Mouse (Mus musculus) small intestine, adult 2 months (tissue): ENCODE measurements at regions not wholly inside any gene's neighbourhood (a gene's known extent, or its start where the extent isn't known, plus 50 kb on each side); places are given as distances from the start of the nearest gene placed in this dataset.

Experiments
- CTCF ChIP-seq: fragments of 200-500 bp; IDR thresholded peaks from 2 replicates; pipeline ENCODE4 v1.5.1; 2012; ENCODE audit warnings: low read depth, mild to moderate bottlenecking, control low read depth, inconsistent platforms, low read length, moderate library complexity, mixed read lengths; ENCODE audit not compliant: insufficient replicate concordance, insufficient read length; ENCODE audit errors: extremely low read depth
- POLR2A ChIP-seq: fragments of 200-500 bp; IDR thresholded peaks from 2 replicates; pipeline ENCODE4 v1.6.1; 2012; ENCODE audit warnings: low read depth, mild to moderate bottlenecking, control low read depth, inconsistent platforms, low read length, moderate library complexity

DNA sequence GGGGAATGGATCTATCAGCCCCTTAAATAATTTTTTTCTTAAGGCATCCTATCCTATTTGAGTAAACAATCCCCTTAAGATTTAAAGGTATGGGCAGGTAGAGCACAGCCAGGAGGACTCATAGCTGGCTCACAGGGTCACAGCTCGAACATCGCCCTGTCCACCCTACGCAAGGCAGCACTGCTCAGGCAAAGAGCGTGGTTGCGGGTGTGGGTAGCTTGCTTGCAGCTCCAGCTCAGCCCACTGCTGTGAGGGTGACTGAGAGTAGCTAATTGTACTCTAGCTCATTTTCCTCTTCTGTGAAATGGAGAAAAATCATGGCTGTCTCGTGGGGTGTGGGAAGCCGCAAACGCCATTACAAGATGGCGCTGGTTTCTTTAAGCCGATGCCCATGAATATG is 350.1 kb upstream of the Jmjd1c start:
- TF ChIP-seq POLR2A (no peak), CTCF (no peak)
